Mouse (Mus musculus) fat pad, adult 2 months (tissue): ENCODE data around the gene Tnks2.

Experiments
- DNase-seq: peaks from one replicate; pipeline ENCODE4 v3.0.0-alpha.2; 2011; ENCODE audit warnings: low read depth, low spot score; ENCODE audit errors: extremely low read depth

The Tnks2 gene

GRCm38 (mm10) chr19:36929816-36930215 is 95.8 kb downstream of the Tnks2 start:
- no peak for DNase-seq

- no peak for DNase-seq
Measured at GRCm38 (mm10) chr19:36932097-36932496, 98.1 kb downstream of the Tnks2 start.

GRCm38 (mm10) chr19:36932613-36933012 is 98.6 kb downstream of the Tnks2 start:
- no peak for DNase-seq

- DNase-seq: no peak
Measured at GRCm38 (mm10) chr19:36936285-36936684, 102.3 kb downstream of the Tnks2 start.

GRCm38 (mm10) chr19:36938008-36938407 is 104.0 kb downstream of the Tnks2 start:
- DNase-seq: peak; percentile 72

GRCm38 (mm10) chr19:36940064-36940463 is 106.0 kb downstream of the Tnks2 start:
- DNase-seq: no peak
